Mouse (Mus musculus) lung, postnatal 0 days (tissue): ENCODE measurements at regions not wholly inside any gene's neighbourhood (a gene's known extent, or its start where the extent isn't known, plus 50 kb on each side); places are given as distances from the start of the nearest gene placed in this dataset.

ENCODE experiments used
- ATAC-seq: fragments of 200-750 bp; cut with Nextera tagmentation; 2 replicates; pipeline ENCODE4 v1.8.0; 2017; ENCODE audit warnings: moderate library complexity
- DNase-seq: peaks from one replicate; pipeline ENCODE4 v3.0.0-alpha.2; 2016; ENCODE audit warnings: low spot score
- H3K27ac ChIP-seq: fragments of 300-500 bp; sonication (generic); 2 replicates; pipeline ENCODE4 v1.5.1; 2014; ENCODE audit warnings: antibody characterized with exemption, mild to moderate bottlenecking, low read length, mixed read lengths
- H3K27me3 ChIP-seq: fragments of 300-500 bp; sonication (generic); replicated peaks from 2 replicates; pipeline ENCODE4 v1.6.1; 2014; ENCODE audit warnings: low read length, mixed read lengths; ENCODE audit not compliant: insufficient read depth
- H3K36me3 ChIP-seq: fragments of 300-500 bp; sonication (generic); 2 replicates; pipeline ENCODE4 v1.6.1; 2014; ENCODE audit warnings: low read length, mixed read lengths; ENCODE audit not compliant: insufficient read depth
- H3K4me1 ChIP-seq: fragments of 300-500 bp; sonication (generic); 2 replicates; pipeline ENCODE4 v1.6.1; 2014; ENCODE audit warnings: antibody characterized with exemption, low read depth, low read length, mixed read lengths; ENCODE audit not compliant: insufficient read depth
- H3K4me2 ChIP-seq: fragments of 300-500 bp; sonication (generic); replicated peaks from 2 replicates; pipeline ENCODE4 v1.6.1; 2014; ENCODE audit warnings: low read depth, mild to moderate bottlenecking, low read length, moderate library complexity, mixed read lengths
- H3K4me3 ChIP-seq: fragments of 300-500 bp; sonication (generic); 2 replicates; pipeline ENCODE4 v1.5.1; 2014; ENCODE audit warnings: low read depth, low read length
- H3K9ac ChIP-seq: fragments of 300-500 bp; sonication (generic); replicated peaks from 2 replicates; pipeline ENCODE4 v1.6.1; 2014; ENCODE audit warnings: low read depth, mild to moderate bottlenecking
- H3K9me3 ChIP-seq: fragments of 300-500 bp; sonication (generic); 2 replicates; pipeline ENCODE4 v1.6.1; 2016; ENCODE audit warnings: low read length, mixed read lengths
- CTCF ChIP-seq: IDR thresholded peaks from 2 replicates; pipeline ENCODE4 v1.5.1; 2016; ENCODE audit warnings: antibody characterized with exemption, mild to moderate bottlenecking
- EP300 ChIP-seq: IDR thresholded peaks from 2 replicates; pipeline ENCODE4 v1.6.1; 2016; ENCODE audit warnings: antibody characterized with exemption, mild to moderate bottlenecking, control low read depth
- WGBS: fragments of 180-500 bp; shearing (Covaris S2); extraction: QIAGEN DNeasy Blood & Tissue Kit; methylation state at CpG from one replicate; pipeline ENCODE4 v1.1.7; 2014; 5-methylcytosine and 5-hydroxymethylcytosine counted together

DNA sequence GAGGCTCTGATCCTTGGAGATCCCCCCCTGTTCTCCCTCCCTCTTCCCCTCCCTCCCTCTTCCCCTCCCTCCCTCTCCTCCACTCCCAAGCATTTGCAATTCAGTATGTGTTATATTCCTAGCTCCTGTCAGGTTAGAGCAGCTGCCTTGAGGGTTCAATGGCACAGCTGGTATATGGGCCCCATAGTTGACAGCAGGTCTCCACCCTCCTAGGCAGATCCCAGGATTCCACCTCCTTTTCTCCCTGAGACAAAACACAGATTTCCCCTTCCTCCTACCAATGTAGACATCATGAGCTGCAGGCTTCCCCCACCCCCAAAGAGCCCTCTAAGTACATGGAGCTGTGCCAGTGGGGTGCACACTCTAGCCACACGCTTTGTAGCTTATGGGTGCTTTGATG lies 137.8 kb downstream of the Unc5cl start:
- 75% methylated on average over 1 of the region's 1 CpGs for WGBS
- DNase-seq: no peak

GRCm38 (mm10) chr17:48595418-48595963 lies 140.8 kb downstream of the Unc5cl start:
- WGBS: 76% methylated on average over 10 of the region's 10 CpGs
- TF ChIP-seq EP300 (no peak), CTCF (peak; percentile 21; the same call in 1 of the 2 replicates)
- H3K4me2 ChIP-seq: no peak overlapping the region
- no peaks in the 10 kb centered on the region for H3K36me3 ChIP-seq
- no peaks in the 10 kb centered on the region for H3K27me3 ChIP-seq
- H3K4me1 ChIP-seq: no peaks in the 10 kb centered on the region
- no peak overlapping the region for H3K9ac ChIP-seq
- DNase-seq (no peak), ATAC-seq (no peak)
- no peak overlapping the region for H3K27ac ChIP-seq
- no peak overlapping the region for H3K4me3 ChIP-seq
- H3K9me3 ChIP-seq: no peaks in the 10 kb centered on the region

More for the DNA sequence above, 137.8 kb downstream of the Unc5cl start:
- no peaks in the 10 kb centered on the region for H3K27me3 ChIP-seq
- no peaks in the 10 kb centered on the region for H3K36me3 ChIP-seq
- H3K4me2 ChIP-seq: no peak overlapping the region
- no peak for ATAC-seq
- no peak overlapping the region for H3K27ac ChIP-seq
- no peak overlapping the region for H3K9ac ChIP-seq
- no peaks in the 10 kb centered on the region for H3K9me3 ChIP-seq
- H3K4me1 ChIP-seq: no peaks in the 10 kb centered on the region
- H3K4me3 ChIP-seq: no peak overlapping the region
- no peak for TF ChIP-seq CTCF

- no peaks in the 10 kb centered on the region for H3K4me1 ChIP-seq
- no peak overlapping the region for H3K4me2 ChIP-seq
- no peak for ATAC-seq
- no peak overlapping the region for H3K27ac ChIP-seq
- no peak overlapping the region for H3K9ac ChIP-seq
- no peak for DNase-seq
- 81% methylated on average over 3 of the region's 3 CpGs for WGBS
- TF ChIP-seq EP300 (no peak), CTCF (peak; percentile 59)
- H3K36me3 ChIP-seq: no peaks in the 10 kb centered on the region
- H3K9me3 ChIP-seq: no peaks in the 10 kb centered on the region
- no peaks in the 10 kb centered on the region for H3K27me3 ChIP-seq
- no peak overlapping the region for H3K4me3 ChIP-seq
Measured at GRCm38 (mm10) chr17:48596406-48596805, 141.7 kb downstream of the Unc5cl start.

- H3K27me3 ChIP-seq: no peaks in the 10 kb centered on the region
- H3K9ac ChIP-seq: no peak overlapping the region
- TF ChIP-seq CTCF (0 out of 2 replicates have a peak, but pooled peaks have one; percentile 7), EP300 (no peak)
- H3K4me1 ChIP-seq: no peaks in the 10 kb centered on the region
- no peak overlapping the region for H3K4me2 ChIP-seq
- H3K9me3 ChIP-seq: no peaks in the 10 kb centered on the region
- no peak for DNase-seq
- no peak overlapping the region for H3K27ac ChIP-seq
- ATAC-seq: no peak
- H3K4me3 ChIP-seq: no peak overlapping the region
- 95% methylated on average over 1 of the region's 1 CpGs for WGBS
- H3K36me3 ChIP-seq: no peaks in the 10 kb centered on the region
Measured at GRCm38 (mm10) chr17:48597301-48597700, 142.6 kb downstream of the Unc5cl start.

DNA sequence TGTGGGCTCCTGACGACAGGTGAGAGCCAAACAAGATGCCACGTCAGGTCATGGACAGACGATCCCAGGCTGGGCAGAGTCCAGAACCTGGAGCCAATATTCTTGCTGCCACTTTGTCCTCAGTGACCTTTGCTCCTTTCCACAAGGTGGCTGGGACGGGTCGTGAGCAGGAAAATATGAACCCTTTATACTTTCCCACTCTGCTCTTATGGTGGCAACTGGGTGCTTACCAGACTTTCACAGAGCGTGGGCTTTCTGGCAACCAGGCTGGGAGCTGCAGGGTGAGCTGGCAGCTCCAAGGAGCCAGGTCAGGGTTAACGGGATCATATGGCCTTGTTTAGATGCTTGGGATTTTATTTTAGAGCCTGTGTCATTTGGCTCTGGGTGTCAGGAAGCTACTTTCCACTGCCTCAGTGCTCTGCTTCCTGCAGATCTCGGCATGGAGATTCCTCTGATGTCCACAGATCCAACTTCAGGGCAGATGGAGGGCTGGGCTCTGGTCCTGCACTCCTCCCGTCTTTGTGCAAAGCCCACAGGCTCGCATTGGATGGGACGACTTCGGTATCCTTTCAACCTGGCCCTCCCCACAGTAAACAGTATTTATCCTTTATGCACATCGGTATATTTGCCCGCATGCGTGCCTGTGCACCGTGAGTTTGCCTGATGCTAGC lies 143.9 kb downstream of the Unc5cl start:
- Histone ChIP-seq H3K4me3 (no peak overlapping the region), H3K9ac (no peak overlapping the region), H3K27ac (no peak overlapping the region), H3K9me3 (no peaks in the 10 kb centered on the region), H3K36me3 (no peaks in the 10 kb centered on the region), H3K4me2 (no peak overlapping the region), H3K4me1 (no peaks in the 10 kb centered on the region), H3K27me3 (no peaks in the 10 kb centered on the region)
- WGBS: 77% methylated on average over 16 of the region's 16 CpGs
- ATAC-seq (no peak), DNase-seq (no peak)
- TF ChIP-seq CTCF (no peak), EP300 (no peak)

DNA sequence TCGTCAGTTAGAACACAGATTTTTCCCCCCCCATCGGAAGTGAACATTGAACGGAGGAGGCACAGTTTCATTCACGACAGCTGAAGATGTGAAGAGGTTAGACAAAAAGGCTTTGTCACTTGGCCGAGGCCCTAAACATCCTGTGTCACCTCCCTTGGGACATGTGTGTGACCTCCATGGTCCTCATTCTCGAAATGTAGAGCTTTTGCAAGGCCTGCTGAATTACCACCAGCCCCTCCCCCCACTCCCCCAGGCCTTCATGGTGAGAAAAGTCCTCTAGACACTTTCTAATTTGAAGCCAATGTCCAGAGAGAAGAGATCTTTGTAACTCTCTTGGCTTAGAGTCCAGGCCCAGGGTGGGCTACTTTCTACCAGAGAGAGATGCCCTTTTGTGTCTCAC lies 145.5 kb downstream of the Unc5cl start:
- DNase-seq (no peak), ATAC-seq (no peak)
- 52% methylated on average over 6 of the region's 6 CpGs for WGBS
- no peak for TF ChIP-seq CTCF
- TF ChIP-seq EP300: no peak
- Histone ChIP-seq H3K4me1 (no peaks in the 10 kb centered on the region), H3K36me3 (no peaks in the 10 kb centered on the region), H3K27ac (no peak overlapping the region), H3K9ac (no peak overlapping the region), H3K4me2 (no peak overlapping the region), H3K27me3 (no peaks in the 10 kb centered on the region), H3K9me3 (no peaks in the 10 kb centered on the region), H3K4me3 (no peak overlapping the region)
